Mouse (Mus musculus): ENCODE data around the gene Ptpn11. TPM values are rescaled to one million over a fixed set of nuclear protein-coding genes. Genes with fewer than 3 reads are reported as not detected.
A peak's percentile ranks its signal among the peaks of the same experiment; 100 is the strongest.
"Not testable (repeated sequence)": the region's sequence is repeated elsewhere in the genome, so short reads cannot be mapped to it uniquely, and the experiment has no call there.

The Ptpn11 gene
- polyA plus RNA-seq, 1 experiment from 2014 or later: 21.5 TPM

DNA sequence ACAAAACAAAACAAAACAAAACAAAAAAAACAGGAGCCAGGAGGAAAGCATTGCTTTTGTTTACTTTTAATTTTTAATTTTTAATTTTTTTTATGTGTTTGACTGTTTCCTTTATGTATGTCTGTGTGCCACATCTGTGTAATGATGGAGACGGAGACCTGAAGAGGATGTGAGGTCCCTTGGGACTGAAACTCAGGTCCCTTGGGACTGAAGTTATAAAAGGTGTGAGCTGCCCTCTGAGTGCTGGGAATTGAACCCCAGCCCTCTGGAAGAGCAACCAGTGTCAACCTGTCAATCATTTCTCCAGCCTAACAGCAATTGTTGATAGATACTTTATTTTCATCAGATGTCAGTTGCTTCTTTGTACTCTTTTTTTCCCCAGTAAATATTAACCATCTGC is 28.0 kb upstream of the Ptpn11 start:
- H3K9ac ChIP-seq (ENCODE audit: low read depth, low read length): no peak overlapping the region
- H3K36me3 ChIP-seq (ENCODE audit: control insufficient read depth, insufficient read depth, low read length): no peaks in the 10 kb centered on the region
- no peak overlapping the region; the same call in 1 of the 2 replicates for H3K27ac ChIP-seq (ENCODE audit: low read depth, low read length)
- H3K27me3 ChIP-seq (replicated peaks; ENCODE audit: control insufficient read depth, insufficient read depth, low read length): no peaks in the 10 kb centered on the region
- ATAC-seq (replicated peaks; ENCODE audit: low FRiP score) (no peak), DNase-seq (ENCODE audit: low spot score) (no peak)
- 86% methylated on average over 1 of the region's 1 CpGs for WGBS
- no peak overlapping the region for H3K4me3 ChIP-seq (ENCODE audit: low read depth, low read length)
- H3K9me3 ChIP-seq (ENCODE audit: control insufficient read depth, low read length): no peaks in the 10 kb centered on the region
- peaks cover 22% of the 10 kb centered on the region for H3K4me1 ChIP-seq (replicated peaks; ENCODE audit: control insufficient read depth, insufficient read depth, low read length)
- H3K4me2 ChIP-seq: peak overlapping the region; percentile 89; the same call in 1 of the 2 replicates

DNA sequence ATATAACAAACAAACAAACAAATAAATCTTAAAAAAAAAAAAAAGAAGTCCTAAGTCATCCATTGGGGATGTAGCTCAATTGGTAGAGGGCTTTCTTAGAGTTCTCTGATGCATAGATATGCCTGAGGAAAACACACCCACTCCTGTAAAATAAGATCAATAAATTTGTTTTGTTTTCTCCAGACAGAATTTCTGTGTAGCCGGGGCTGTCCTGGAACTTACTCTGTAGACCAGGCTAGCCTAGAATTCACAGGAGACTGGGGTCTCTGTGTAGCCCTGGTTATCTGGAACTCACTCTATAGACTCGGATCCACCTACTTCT is 26.1 kb upstream of the Ptpn11 start:
- Histone ChIP-seq H3K27ac (ENCODE audit: low read depth, low read length) (no peak overlapping the region), H3K4me2 (no peak overlapping the region), H3K4me3 (ENCODE audit: low read depth, low read length) (no peak overlapping the region), H3K4me1 (replicated peaks; ENCODE audit: control insufficient read depth, insufficient read depth, low read length) (peaks cover 14% of the 10 kb centered on the region), H3K9me3 (ENCODE audit: control insufficient read depth, low read length) (no peaks in the 10 kb centered on the region), H3K27me3 (replicated peaks; ENCODE audit: control insufficient read depth, insufficient read depth, low read length) (no peaks in the 10 kb centered on the region), H3K9ac (ENCODE audit: low read depth, low read length) (no peak overlapping the region), H3K36me3 (ENCODE audit: control insufficient read depth, insufficient read depth, low read length) (peaks cover 5% of the 10 kb centered on the region; the same call in 1 of the 2 replicates)
- DNase-seq (ENCODE audit: low spot score): no peak
- WGBS: 72% methylated on average over 2 of the region's 2 CpGs
- ATAC-seq (replicated peaks; ENCODE audit: low FRiP score): no peak

DNA sequence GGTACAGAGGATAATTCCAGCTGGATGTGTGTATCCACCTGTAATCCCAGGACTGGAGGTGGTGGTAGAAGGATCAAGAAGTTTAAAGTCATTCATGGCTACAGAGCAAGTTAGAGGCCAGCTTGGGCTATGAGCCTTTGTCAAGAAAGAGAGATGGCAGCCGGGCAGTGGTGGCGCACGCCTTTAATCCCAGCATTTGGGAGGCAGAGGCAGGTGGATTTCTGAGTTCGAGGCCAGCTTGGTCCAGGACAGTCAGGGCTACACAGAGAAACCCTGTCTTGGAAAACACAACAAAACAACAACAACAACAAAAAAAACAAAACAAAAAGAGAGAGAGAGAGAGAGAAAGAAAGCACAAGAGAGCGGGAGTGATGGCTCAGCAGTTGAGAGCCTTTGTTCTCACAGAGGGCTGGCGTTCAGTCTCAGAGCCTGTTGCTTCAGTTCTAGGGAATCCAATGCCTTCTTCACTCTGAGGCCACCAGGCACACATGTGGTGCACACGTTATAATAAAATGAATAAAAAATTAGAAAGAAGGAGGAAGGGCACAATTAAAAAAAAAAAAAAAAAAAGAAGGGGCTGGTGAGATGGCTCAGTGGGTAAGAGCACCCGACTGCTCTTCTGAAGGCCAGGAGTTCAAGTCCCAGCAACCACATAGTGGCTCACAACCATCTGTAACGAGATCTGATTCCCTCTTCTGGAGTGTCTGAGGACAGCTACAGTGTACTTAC is 25.6 kb upstream of the Ptpn11 start:
- DNase-seq (ENCODE audit: low spot score); H3K4me3 ChIP-seq (ENCODE audit: low read depth, low read length); H3K9me3 ChIP-seq (ENCODE audit: control insufficient read depth, low read length); H3K27me3 ChIP-seq (replicated peaks; ENCODE audit: control insufficient read depth, insufficient read depth, low read length); ATAC-seq (replicated peaks; ENCODE audit: low FRiP score): not testable (repeated sequence)
- 87% methylated on average over 9 of the region's 9 CpGs for WGBS
- Histone ChIP-seq H3K36me3 (ENCODE audit: control insufficient read depth, insufficient read depth, low read length) (peaks cover 11% of the 10 kb centered on the region), H3K9ac (ENCODE audit: low read depth, low read length) (peak overlapping the region; percentile 20; the same call in 1 of the 2 replicates), H3K4me2 (peak overlapping the region; percentile 43), H3K4me1 (replicated peaks; ENCODE audit: control insufficient read depth, insufficient read depth, low read length) (peaks cover 12% of the 10 kb centered on the region), H3K27ac (ENCODE audit: low read depth, low read length) (peak overlapping the region; percentile 93)

GRCm38 (mm10) chr5:121216126-121216446 is 24.9 kb upstream of the Ptpn11 start:
- peaks cover 17% of the 10 kb centered on the region for H3K36me3 ChIP-seq (ENCODE audit: control insufficient read depth, insufficient read depth, low read length)
- peak overlapping the region; percentile 93 for H3K27ac ChIP-seq (ENCODE audit: low read depth, low read length)
- no peaks in the 10 kb centered on the region for H3K9me3 ChIP-seq (ENCODE audit: control insufficient read depth, low read length)
- peaks cover 6% of the 10 kb centered on the region for H3K4me1 ChIP-seq (replicated peaks; ENCODE audit: control insufficient read depth, insufficient read depth, low read length)
- peak overlapping the region; percentile 20; the same call in 1 of the 2 replicates for H3K9ac ChIP-seq (ENCODE audit: low read depth, low read length)
- ATAC-seq (replicated peaks; ENCODE audit: low FRiP score) (peak; percentile 88), DNase-seq (ENCODE audit: low spot score) (no peak)
- no peaks in the 10 kb centered on the region for H3K27me3 ChIP-seq (replicated peaks; ENCODE audit: control insufficient read depth, insufficient read depth, low read length)
- peak overlapping the region; percentile 43 for H3K4me2 ChIP-seq
- 37% methylated on average over 12 of the region's 12 CpGs for WGBS
- H3K4me3 ChIP-seq (ENCODE audit: low read depth, low read length): no peak overlapping the region

- DNase-seq (ENCODE audit: low spot score): no peak
- Histone ChIP-seq H3K4me2 (peak overlapping the region; percentile 45), H3K36me3 (ENCODE audit: control insufficient read depth, insufficient read depth, low read length) (peaks cover 23% of the 10 kb centered on the region), H3K9me3 (ENCODE audit: control insufficient read depth, low read length) (no peaks in the 10 kb centered on the region), H3K4me1 (replicated peaks; ENCODE audit: control insufficient read depth, insufficient read depth, low read length) (peaks cover 6% of the 10 kb centered on the region), H3K9ac (ENCODE audit: low read depth, low read length) (no peak overlapping the region), H3K4me3 (ENCODE audit: low read depth, low read length) (no peak overlapping the region), H3K27me3 (replicated peaks; ENCODE audit: control insufficient read depth, insufficient read depth, low read length) (no peaks in the 10 kb centered on the region), H3K27ac (ENCODE audit: low read depth, low read length) (peak overlapping the region; percentile 93)
- WGBS: 28% methylated on average over 13 of the region's 13 CpGs
- peak; percentile 70 for ATAC-seq (replicated peaks; ENCODE audit: low FRiP score)
Observed at GRCm38 (mm10) chr5:121215380-121216125, 24.4 kb upstream of the Ptpn11 start.

DNA sequence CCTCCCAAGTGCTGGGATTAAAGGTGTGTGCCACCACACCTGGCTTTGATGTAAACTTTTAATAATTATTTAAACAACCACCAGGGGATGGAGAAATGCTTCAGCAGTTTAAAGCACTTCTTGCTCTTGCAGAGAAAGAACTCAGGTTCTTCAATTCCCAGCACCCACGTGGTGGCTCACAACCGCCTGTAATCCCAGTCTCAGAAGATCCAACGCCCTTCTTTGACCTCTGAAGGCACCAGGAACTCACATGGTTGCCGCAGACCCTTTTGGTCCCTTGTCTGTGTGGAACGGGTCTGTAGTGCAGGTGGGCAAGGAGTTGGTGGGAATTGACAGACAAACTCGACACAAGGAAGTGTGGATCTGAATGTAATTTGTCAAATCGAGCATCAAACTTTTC is 23.5 kb upstream of the Ptpn11 start:
- Histone ChIP-seq H3K9ac (ENCODE audit: low read depth, low read length) (no peak overlapping the region), H3K36me3 (ENCODE audit: control insufficient read depth, insufficient read depth, low read length) (peaks cover 30% of the 10 kb centered on the region), H3K4me1 (replicated peaks; ENCODE audit: control insufficient read depth, insufficient read depth, low read length) (peaks cover 6% of the 10 kb centered on the region), H3K4me3 (ENCODE audit: low read depth, low read length) (no peak overlapping the region), H3K27ac (ENCODE audit: low read depth, low read length) (peak overlapping the region; percentile 93; the same call in 1 of the 2 replicates), H3K4me2 (no peak overlapping the region), H3K9me3 (ENCODE audit: control insufficient read depth, low read length) (no peaks in the 10 kb centered on the region), H3K27me3 (replicated peaks; ENCODE audit: control insufficient read depth, insufficient read depth, low read length) (no peaks in the 10 kb centered on the region)
- ATAC-seq (replicated peaks; ENCODE audit: low FRiP score): no peak
- WGBS: 56% methylated on average over 7 of the region's 7 CpGs
- DNase-seq (ENCODE audit: low spot score): no peak

DNA sequence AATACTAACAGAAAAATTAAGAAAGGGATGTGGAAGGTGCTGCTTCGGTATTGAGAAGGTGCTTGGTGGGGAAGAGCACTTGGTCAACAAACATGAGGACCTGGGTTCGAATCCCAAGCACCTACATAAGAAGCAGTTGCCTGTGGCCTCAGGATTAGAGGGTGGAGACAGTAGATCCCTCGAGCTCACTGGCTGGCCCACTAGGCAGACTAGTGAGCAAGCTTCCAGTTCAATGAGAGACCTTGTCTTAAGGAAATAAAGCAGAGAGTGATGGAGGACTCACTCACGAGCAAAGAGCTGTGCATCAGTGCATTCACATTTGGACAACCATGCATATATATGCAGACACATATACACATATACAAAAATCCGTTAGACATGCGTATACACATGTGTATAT is 20.9 kb upstream of the Ptpn11 start:
- Histone ChIP-seq H3K4me1 (replicated peaks; ENCODE audit: control insufficient read depth, insufficient read depth, low read length) (peaks cover 13% of the 10 kb centered on the region), H3K9ac (ENCODE audit: low read depth, low read length) (no peak overlapping the region), H3K27me3 (replicated peaks; ENCODE audit: control insufficient read depth, insufficient read depth, low read length) (no peaks in the 10 kb centered on the region), H3K36me3 (ENCODE audit: control insufficient read depth, insufficient read depth, low read length) (peaks cover 52% of the 10 kb centered on the region), H3K9me3 (ENCODE audit: control insufficient read depth, low read length) (no peaks in the 10 kb centered on the region), H3K4me2 (no peak overlapping the region), H3K4me3 (ENCODE audit: low read depth, low read length) (no peak overlapping the region), H3K27ac (ENCODE audit: low read depth, low read length) (no peak overlapping the region)
- ATAC-seq (replicated peaks; ENCODE audit: low FRiP score) (no peak), DNase-seq (ENCODE audit: low spot score) (no peak)
- 90% methylated on average over 6 of the region's 6 CpGs for WGBS

- Histone ChIP-seq H3K9ac (ENCODE audit: low read depth, low read length) (no peak overlapping the region), H3K4me3 (ENCODE audit: low read depth, low read length) (no peak overlapping the region), H3K4me1 (replicated peaks; ENCODE audit: control insufficient read depth, insufficient read depth, low read length) (peaks cover 22% of the 10 kb centered on the region), H3K27ac (ENCODE audit: low read depth, low read length) (0 out of 2 replicates have a peak overlapping the region, but pooled peaks have one; percentile 9), H3K27me3 (replicated peaks; ENCODE audit: control insufficient read depth, insufficient read depth, low read length) (no peaks in the 10 kb centered on the region), H3K4me2 (no peak overlapping the region), H3K9me3 (ENCODE audit: control insufficient read depth, low read length) (no peaks in the 10 kb centered on the region), H3K36me3 (ENCODE audit: control insufficient read depth, insufficient read depth, low read length) (peaks cover 66% of the 10 kb centered on the region)
- DNase-seq (ENCODE audit: low spot score) (no peak), ATAC-seq (replicated peaks; ENCODE audit: low FRiP score) (no peak)
- 88% methylated on average over 1 of the region's 1 CpGs for WGBS
Observed at GRCm38 (mm10) chr5:121210601-121210924, 19.4 kb upstream of the Ptpn11 start.

Data from liver, embryonic 11.5 days (tissue).